Mouse (Mus musculus) heart, postnatal 36 days (tissue): ENCODE measurements around the gene Hacd2. TPM values are rescaled to one million over a fixed set of nuclear protein-coding genes. Genes with fewer than 3 reads are reported as not detected.
A peak's percentile ranks its signal among the peaks of the same experiment; 100 is the strongest.

Experiments
- DNase-seq, 2 experiments: peaks; one replicate each; pipeline ENCODE4 v3.0.0; 2021 to 2022
- intact Hi-C: fragments of 180-260 bp; cut with DNase I; formaldehyde crosslinking; loops from one replicate; pipeline ENCODE4 v1.15.1; 2025
- total RNA-seq, 2 experiments: library from RNA; stranded (reverse); gene quantifications; 2 replicates each; pipeline ENCODE4 v1.2.3; 2021

The Hacd2 gene
- total RNA-seq = 10 to 100 TPM in 1 of 2 experiments, 1 to 10 TPM in 1; 5.6 to 11.0 TPM

DNA sequence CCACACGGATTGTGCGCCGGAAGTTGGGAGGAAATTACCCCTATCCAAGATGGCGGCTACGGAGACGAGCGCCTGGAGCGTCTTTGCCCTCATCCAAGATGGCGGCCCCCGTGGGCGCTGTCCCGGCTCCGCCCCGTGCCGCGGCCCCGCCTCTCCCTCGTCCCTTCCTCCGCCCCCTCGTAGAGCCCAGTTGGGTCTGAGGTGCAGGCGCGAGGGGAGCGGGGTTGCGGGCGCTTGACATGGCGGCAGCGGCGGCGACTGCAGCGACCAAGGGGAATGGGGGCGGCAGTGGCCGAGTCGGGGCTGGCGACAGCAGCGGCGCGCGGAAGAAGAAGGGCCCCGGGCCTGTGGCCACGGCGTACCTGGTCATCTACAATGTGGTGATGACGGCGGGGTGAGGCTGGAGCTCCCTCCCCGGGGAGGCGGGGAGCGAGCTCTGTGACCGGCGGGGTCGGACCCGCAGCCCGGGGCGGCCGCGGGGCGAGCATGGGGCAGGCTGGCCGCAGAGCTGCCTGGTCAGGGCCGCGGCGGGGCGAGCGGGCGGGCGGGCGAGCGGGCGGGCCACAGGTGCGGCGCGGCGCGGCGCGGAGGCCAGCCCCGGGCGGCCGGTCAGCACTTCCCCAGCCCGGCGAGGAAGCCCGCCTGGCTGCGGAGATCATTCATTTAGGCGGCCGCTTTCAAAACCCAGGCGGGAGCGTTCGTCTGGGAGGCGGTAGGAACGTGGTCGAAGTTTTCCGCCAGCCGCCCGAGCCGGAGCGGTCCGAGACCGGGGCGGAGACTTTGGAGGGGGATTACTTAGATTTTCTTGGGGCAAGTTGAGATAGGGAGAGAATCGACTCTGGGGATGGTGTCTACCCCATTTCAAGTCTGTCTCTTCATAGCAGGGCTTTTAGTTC, at the start of gene Hacd2:
Gene Hacd2, plus strand, starts transcription at position 187 of the 896 bp plus-strand sequence.
- intact Hi-C loops = loop anchor here (5.0 kb wide), 1 partner anchor 1840 kb away; no protein-coding TSS in a partner anchor
- peak; percentile 94 to 95 for DNase-seq

DNA sequence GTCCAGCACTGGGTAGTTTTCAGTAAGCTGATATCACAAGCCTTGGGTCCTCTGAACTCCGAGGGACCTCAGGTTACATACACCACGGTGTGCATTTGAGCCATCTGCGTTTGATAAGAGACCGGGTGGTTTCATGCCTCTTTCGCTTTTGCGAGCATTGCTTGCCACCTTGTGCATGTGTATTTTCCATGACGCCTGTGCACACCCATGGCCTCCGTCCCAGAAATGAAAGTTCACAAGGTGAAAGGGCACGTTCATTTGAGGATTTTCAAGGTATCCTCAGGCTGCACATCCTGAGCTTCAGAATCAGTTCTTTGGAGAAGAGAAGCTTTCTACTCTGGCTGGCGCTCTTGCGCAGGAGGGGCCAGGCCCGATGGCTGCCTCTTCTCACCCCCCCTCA, 49.8 kb upstream of the Hacd2 start:
- intact Hi-C loops = loop anchor here (10.0 kb wide), 1 partner anchor 308 kb away; no protein-coding TSS in a partner anchor
- DNase-seq = no peak

DNA sequence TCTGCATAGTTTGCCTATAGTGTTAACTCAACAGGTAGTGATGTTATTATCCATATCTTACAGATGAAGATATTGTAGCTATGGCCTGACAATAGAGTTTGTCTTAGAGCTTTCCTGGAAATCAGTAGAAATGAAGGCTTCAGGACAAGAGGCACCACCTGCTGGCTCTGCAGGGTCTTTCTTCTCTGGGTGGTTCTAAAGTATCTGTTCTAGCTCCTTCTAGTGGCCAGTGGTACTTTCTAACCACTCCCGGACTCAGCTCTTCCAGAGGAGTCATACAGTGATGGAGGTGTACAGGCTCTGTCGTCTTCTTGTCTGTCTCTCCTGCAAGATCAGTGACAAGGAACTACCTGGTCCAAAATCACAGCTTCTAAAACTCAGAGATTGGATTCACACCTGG, 46.7 kb upstream of the Hacd2 start:
- DNase-seq = no peak
- intact Hi-C loops = loop anchor here (10.0 kb wide), 1 partner anchor 311 kb away; no protein-coding TSS in a partner anchor

DNA sequence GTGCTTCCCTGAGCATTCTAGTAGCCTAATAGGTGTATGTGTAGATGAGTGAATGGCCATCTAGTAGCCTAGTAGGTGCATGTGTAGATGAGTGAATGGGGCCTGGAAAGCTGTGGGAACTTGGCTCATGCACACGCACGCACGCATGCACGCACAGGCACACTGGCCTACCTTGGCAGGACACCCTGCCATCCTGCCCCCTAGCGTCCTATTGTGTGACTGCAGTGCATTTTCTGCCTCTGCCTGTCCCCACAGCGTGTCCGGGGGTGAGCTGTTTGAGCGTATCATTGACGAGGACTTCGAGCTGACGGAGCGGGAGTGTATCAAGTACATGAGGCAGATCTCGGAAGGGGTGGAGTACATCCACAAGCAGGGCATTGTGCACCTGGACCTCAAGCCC, 45.6 kb upstream of the Hacd2 start:
- intact Hi-C loops = loop anchor here (10.0 kb wide), 1 partner anchor 312 kb away; no protein-coding TSS in a partner anchor
- DNase-seq = no peak

DNA sequence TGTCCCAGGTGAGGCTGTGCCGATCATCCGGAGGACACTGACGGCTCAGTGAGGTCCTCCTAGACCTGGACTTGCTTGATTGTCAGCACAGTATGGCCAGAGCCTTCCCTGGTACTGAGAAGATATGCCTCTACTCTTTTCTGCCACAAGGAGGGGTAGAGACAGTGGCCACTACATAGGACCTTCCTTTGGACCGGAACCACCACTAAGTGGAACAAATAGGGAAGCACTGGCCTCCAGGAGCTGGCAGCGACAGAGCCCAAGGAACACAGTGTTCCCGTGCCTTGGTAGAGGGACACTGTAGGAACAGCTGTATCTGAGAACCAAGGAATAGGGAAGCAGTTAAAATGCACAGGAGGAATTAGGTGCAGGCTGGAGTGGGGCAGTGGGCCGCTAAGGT, 44.2 kb upstream of the Hacd2 start:
- intact Hi-C loops = loop anchor here (10.0 kb wide), 1 partner anchor 313 kb away; no protein-coding TSS in a partner anchor
- DNase-seq = no peak

- no peak for DNase-seq
- intact Hi-C loops = no loop called here
Observed at GRCm38 (mm10) chr16:34981009-34981408, 41.2 kb upstream of the Hacd2 start.

DNA sequence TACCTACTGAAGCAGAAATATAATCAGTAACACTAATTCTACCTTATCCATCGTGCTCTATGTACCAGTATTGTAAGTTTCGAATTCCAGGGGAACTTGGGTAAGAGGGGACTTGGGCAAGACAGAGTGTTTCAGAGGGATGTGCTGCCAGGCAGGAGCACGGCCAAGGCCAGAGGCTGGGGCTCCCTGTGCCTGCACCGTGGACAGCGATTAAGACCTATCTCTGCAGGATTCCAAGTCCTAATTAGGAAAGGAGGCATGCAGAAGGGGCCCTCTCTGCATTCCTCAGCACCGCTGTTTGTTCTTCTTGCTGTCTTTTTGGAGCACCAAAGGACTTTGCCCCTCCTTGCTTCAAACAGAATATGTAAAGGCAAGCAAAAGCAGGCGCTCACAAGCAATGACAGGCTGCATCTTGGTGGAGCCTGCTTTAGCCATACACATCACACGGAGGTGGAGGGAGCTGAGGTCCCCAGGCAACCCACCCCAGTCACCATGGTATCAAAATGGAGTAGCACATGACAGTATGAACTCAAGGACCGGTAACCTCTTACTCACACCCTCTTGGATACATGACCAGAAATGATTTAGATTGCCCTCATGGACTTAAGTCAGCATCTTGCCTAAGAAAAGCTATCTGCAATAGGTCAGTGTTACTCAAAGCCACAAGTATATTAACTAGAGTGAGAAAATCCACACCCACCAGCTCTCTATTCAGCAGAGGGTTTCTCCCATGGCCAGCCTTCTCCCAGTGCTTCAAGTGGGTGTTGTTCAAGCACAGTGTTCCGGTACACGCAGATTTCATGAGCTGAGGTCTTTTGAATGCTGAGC, 37.8 kb upstream of the Hacd2 start:
- intact Hi-C loops = no loop called here
- no peak for DNase-seq

GRCm38 (mm10) chr16:34985031-34985346, 37.2 kb upstream of the Hacd2 start:
- no peak for DNase-seq
- intact Hi-C loops = no loop called here

DNA sequence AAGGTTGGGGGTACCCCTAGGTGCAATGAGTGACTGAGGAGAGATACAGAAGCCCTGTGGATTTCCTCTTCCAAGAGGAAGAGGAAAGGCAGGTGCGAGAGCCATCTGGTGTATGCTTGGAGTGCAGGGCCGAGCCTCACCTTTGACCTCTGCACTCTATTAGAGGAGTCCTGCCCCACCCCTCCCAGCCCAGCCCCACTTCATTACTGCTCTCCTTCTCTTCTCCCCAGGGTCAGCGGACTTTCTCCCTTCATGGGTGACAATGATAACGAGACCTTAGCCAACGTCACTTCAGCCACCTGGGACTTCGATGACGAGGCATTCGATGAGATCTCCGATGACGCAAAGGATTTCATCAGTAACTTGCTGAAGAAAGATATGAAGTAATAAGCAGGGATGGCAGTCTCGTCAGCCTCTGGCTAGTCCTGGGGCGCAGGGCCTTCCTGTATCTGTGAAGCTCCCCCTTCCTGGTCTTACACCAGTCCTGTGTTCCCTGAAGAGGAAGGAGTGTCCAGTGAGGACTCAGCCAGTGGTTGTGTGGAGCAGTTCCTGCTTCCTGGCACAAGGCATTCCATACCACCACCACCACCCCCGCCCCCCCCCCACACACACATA, 35.9 kb upstream of the Hacd2 start:
- intact Hi-C loops = no loop called here
- no peak for DNase-seq

- intact Hi-C loops = no loop called here
- no peak for DNase-seq
Observed at GRCm38 (mm10) chr16:34991365-34991764, 30.9 kb upstream of the Hacd2 start.

GRCm38 (mm10) chr16:34992854-34993253, 29.4 kb upstream of the Hacd2 start:
- peak in 1 of 2 experiments; percentile 23 for DNase-seq

DNA sequence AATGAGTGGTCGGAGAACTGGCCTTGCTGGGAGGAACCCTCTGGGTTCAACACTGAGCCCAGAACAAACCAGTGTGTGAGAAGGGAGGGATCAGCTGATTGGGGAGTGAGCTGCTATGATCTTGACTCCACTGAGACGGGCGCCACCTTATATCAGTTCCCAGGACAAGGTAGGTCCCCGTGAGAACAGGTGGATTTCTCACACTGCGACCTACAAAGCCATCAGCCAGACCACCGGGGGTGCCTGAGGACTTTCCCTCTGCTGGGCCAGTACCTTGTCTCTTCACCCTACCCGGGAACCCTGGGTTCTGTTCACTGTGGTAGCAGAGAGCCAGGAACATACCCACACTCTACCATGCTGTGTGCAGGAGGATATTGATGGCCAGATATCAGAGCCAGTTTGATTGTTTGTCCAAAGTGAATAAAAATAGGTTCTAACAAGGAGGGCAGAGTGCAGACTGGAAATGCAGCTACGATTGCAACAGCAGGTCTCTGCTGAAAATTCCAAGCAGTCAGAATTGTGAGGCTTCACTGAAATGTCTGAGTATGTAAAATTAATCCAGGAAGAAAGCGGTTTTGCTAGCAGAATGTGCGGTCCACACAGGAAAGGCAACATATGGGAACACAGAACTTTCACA, 28.4 kb upstream of the Hacd2 start:
- DNase-seq = no peak
- intact Hi-C loops = no loop called here

More at GRCm38 (mm10) chr16:34992854-34993253, 29.4 kb upstream of the Hacd2 start:
- intact Hi-C loops = no loop called here

DNA sequence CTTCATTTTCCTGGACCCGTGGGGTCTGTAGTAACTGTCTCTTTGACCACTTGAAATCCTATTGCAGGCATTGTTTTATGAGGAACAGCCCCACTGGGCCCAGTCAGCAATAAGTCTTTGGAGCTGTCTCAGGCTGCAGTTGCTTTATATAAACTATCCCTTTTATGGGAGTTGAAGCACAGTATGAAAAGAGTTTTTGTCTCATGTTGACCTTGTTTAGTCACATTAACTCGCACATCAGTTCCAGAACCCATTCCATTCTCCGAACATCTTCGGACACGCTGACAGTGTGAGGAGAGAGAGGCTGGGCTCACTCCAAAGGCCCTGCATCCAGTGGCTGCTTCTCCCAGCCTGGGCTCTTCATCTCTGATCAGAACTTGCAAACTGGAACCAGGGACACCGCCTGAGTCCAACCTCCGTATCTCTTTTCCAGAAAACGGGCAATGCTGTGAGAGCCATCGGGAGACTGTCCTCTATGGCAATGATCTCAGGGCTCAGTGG, 27.5 kb upstream of the Hacd2 start:
- intact Hi-C loops = no loop called here
- DNase-seq = no peak

GRCm38 (mm10) chr16:34996133-34996532, 26.1 kb upstream of the Hacd2 start:
- intact Hi-C loops = no loop called here
- peak; percentile 68 to 74 for DNase-seq

DNA sequence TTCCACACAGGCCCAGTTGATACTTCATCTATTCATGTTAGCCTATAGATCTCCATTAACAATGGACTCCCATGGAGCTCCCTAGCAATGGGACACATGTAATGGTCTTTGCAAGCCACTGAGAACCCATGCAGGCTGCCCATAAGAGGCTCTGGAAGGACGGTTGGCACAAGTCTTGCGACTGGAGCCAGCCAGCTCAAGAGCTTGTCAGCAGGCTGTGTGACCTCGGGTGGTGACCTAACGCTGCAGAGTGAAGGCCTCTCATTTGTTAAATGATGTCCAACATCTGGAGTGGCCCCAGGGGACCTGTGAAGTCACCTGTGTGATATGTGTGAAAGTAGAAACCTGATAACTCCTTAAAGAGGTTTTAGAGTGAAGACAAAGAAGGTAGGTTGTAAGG, 25.2 kb upstream of the Hacd2 start:
- intact Hi-C loops = no loop called here
- DNase-seq = no peak

DNA sequence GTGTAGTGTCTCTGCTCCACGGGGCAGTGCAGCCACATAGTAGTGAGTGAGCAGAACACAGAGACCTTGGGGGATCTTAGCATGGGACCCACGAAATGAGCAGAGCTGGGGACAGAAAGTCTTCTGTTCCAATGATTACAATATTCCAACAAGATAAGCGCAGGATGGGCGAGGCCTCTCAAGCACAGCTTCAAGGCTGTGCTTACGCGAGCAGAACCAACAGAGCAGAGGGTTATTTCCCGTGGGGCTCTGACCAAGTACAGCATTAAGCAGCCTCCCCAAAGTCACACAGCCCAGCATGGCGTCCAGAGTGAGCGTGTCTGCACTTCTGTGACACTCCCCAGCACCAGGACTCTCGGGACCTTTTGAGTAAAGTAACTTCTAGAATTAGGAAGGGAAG, 24.7 kb upstream of the Hacd2 start:
- intact Hi-C loops = no loop called here
- DNase-seq = no peak

DNA sequence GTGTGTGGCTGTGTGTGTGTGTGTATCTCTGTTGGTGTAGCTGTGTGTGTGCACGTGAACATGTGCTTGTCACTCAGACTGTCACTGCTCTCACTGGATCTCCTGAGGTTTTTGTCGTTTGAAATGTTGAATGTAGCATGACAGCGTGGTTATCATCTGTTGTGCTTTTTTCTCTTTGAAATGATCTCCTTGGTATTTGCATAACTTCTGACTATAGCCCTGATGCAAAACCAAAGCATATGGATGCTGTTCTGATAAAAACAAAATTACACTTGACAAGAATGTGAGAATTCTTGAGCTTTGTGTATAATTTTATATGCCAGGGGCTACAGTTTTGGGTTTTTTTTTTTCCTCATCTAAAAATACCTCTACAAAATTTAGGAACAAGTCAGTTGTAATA, 23.2 kb upstream of the Hacd2 start:
- no peak for DNase-seq
- intact Hi-C loops = no loop called here

- intact Hi-C loops = no loop called here
- DNase-seq = no peak
Observed at GRCm38 (mm10) chr16:34999986-35000385, 22.2 kb upstream of the Hacd2 start.

DNA sequence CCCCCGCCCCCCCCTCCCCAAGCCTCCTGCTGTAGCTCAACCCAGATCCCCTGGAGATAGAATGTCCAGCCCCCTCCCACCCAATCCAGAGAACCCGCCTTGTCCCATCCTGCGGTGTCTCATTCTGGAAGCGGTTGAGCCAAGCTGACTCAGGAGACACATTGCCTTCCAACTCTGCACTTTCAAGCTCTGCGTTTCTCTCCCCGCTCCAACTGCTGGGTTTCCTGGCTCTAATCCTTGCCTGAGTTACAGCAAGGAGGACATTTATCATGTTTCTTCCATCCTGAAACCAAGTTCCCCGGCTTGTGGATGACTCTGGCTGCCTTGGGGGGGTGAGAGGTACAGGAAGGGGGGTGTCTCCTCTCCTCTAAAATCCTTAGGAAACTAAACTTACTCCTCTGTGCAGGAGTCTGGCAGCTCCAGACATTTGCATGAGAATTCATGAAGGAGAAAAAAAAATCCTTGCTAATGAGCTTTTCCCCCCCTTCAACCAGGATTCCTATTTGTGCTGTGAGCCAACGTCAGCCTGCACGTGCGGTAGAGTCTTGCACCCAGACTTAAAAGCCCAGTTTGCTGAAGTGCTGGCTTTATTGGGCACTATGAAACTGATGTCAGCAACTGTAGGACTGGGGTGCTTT, 21.2 kb upstream of the Hacd2 start:
- DNase-seq = no peak
- intact Hi-C loops = no loop called here

DNA sequence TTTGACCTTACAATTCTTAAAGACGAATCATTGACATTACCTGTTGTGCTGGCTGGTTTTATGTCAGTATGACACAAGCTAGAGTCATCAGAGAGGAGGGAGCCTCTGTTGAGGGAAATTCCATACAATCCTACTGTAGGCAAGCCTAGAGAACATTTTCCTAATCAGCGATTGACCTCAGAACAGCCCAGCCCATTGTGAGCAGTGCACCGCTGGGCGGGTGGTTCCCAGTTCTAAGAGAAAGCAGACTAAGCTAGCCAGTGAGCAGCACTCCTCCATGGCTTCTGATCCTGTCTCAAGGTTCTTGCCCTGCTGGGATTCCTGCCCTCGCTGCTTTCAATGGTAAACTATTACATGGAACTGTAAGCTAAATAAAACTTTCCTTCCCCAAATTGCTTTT, 17.9 kb upstream of the Hacd2 start:
- intact Hi-C loops = no loop called here
- no peak for DNase-seq
